Mouse (Mus musculus) limb, embryonic 15.5 days (tissue): ENCODE data around the gene Rabep2. TPM values are rescaled to one million over a fixed set of nuclear protein-coding genes. Genes with fewer than 3 reads are reported as not detected.
A peak's percentile ranks its signal among the peaks of the same experiment; 100 is the strongest.
"Not testable (repeated sequence)": the region's sequence is repeated elsewhere in the genome, so short reads cannot be mapped to it uniquely, and the experiment has no call there.

Experiments
- ATAC-seq: fragments of 200-750 bp; cut with Nextera tagmentation; 2 replicates; pipeline ENCODE4 v1.8.0; 2017; ENCODE audit warnings: low read depth, moderate TSS enrichment; ENCODE audit not compliant: insufficient number of reproducible peaks, low FRiP score, low TSS enrichment
- H3K27ac ChIP-seq: fragments of 300-500 bp; sonication (generic); 2 replicates; pipeline ENCODE4 v1.5.1; 2015; ENCODE audit warnings: moderate library complexity, mild to moderate bottlenecking, inconsistent platforms
- H3K27me3 ChIP-seq: fragments of 300-500 bp; sonication (generic); 2 replicates; pipeline ENCODE4 v1.6.1; 2015; ENCODE audit warnings: inconsistent platforms
- H3K36me3 ChIP-seq: fragments of 300-500 bp; sonication (generic); 2 replicates; pipeline ENCODE4 v1.6.1; 2015; ENCODE audit warnings: inconsistent platforms
- H3K4me1 ChIP-seq: fragments of 300-500 bp; sonication (generic); 2 replicates; pipeline ENCODE4 v1.6.1; 2015; ENCODE audit warnings: inconsistent platforms
- H3K4me2 ChIP-seq: fragments of 300-500 bp; sonication (generic); 2 replicates; pipeline ENCODE4 v1.6.1; 2015; ENCODE audit warnings: mild to moderate bottlenecking, inconsistent platforms
- H3K4me3 ChIP-seq: fragments of 300-500 bp; sonication (generic); 2 replicates; pipeline ENCODE4 v1.5.1; 2015; ENCODE audit warnings: mild to moderate bottlenecking, inconsistent platforms
- H3K9ac ChIP-seq: fragments of 300-500 bp; sonication (generic); 2 replicates; pipeline ENCODE4 v1.6.1; 2015; ENCODE audit warnings: inconsistent platforms
- H3K9me3 ChIP-seq: fragments of 300-500 bp; sonication (generic); 2 replicates; pipeline ENCODE4 v1.6.1; 2016; ENCODE audit warnings: inconsistent platforms
- WGBS: fragments of 180-500 bp; shearing (Covaris S2); methylation state at CpG from one replicate; pipeline ENCODE4 v1.1.7; 2015; 5-methylcytosine and 5-hydroxymethylcytosine counted together
- polyA plus RNA-seq: library from polyadenylated mRNA; unstranded; fragments of >200 nt; fragmentation: Nextera tagmentation; extraction: Ambion mirVana; gene quantifications from 2 replicates; pipeline ENCODE4 v1.2.1, GENCODE M21; 2015

Rabep2 gene
- polyA plus RNA-seq, 1 experiment from 2014 or later, result 39.3 TPM

DNA sequence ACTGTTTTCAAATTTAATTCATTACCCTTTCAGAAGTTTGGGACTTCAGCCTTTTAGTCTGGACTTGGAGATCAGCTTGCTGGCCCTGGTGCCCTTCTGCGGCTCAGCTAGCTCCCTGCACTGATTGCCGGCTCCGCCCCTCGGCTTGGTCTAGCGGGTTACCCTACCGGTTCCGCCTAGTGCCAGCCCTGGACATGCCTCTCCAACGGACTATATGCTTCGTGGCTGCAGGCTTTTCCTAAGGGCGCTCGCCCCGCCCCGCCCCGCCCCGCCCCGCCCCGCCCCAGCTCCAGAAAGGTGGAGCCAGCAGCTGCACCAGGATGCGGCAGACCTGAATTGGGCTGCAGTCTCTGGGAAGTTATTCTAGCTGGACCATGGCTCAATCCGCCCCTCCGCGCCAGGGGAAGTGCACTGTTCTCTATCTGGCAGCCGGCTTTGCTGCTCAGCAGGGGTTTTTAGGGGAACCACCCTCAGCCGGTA, 53.9 kb downstream of the Rabep2 start:
- H3K27me3 ChIP-seq, result no peaks in the 10 kb centered on the region
- H3K27ac ChIP-seq, result peak overlapping the region; percentile 85
- H3K9ac ChIP-seq, result 0 out of 2 replicates have a peak overlapping the region, but pooled peaks have one; percentile 28
- peak; percentile 82 for ATAC-seq
- no peaks in the 10 kb centered on the region for H3K36me3 ChIP-seq
- peak overlapping the region; percentile 38 for H3K4me3 ChIP-seq
- under 1% methylated on average over 23 of the region's 23 CpGs for WGBS
- no peaks in the 10 kb centered on the region for H3K9me3 ChIP-seq
- peaks cover 8% of the 10 kb centered on the region for H3K4me1 ChIP-seq
- peak overlapping the region; percentile 62 for H3K4me2 ChIP-seq

- no peaks in the 10 kb centered on the region for H3K9me3 ChIP-seq
- H3K4me1 ChIP-seq, result peaks cover 18% of the 10 kb centered on the region
- peaks cover 29% of the 10 kb centered on the region for H3K36me3 ChIP-seq
- no peaks in the 10 kb centered on the region for H3K27me3 ChIP-seq
- H3K4me2 ChIP-seq, result peak within 1 kb of the TSS; percentile 76
- peak within 1 kb of the TSS; percentile 75 for H3K9ac ChIP-seq
- peak; percentile 91 for ATAC-seq
- H3K4me3 ChIP-seq, result peak within 1 kb of the TSS; percentile 68
- H3K27ac ChIP-seq, result peak within 1 kb of the TSS; percentile 85
- under 1% methylated on average over 32 of the region's 32 CpGs for WGBS
Observed at GRCm38 (mm10) chr7:126487052-126487483, 58.5 kb downstream of the Rabep2 start, which contains the start of gene Tufm. Gene Tufm, plus strand, starts transcription at chr7:126487361.

- H3K4me1 ChIP-seq, result peaks cover 13% of the 10 kb centered on the region
- peak overlapping the region; percentile 75 for H3K9ac ChIP-seq
- peak overlapping the region; percentile 76 for H3K4me2 ChIP-seq
- WGBS, result 14% methylated on average over 24 of the region's 25 CpGs
- peak overlapping the region; percentile 68 for H3K4me3 ChIP-seq
- peak overlapping the region; percentile 85; the same call in 1 of the 2 replicates for H3K27ac ChIP-seq
- peaks cover 37% of the 10 kb centered on the region for H3K36me3 ChIP-seq
- ATAC-seq, H3K27me3 ChIP-seq, H3K9me3 ChIP-seq: not testable (repeated sequence)
Observed at GRCm38 (mm10) chr7:126487617-126488385, 59.2 kb downstream of the Rabep2 start.

- Histone ChIP-seq H3K9ac (no peak overlapping the region), H3K36me3 (peaks cover 69% of the 10 kb centered on the region), H3K4me1 (peaks cover 12% of the 10 kb centered on the region), H3K27me3 (no peaks in the 10 kb centered on the region), H3K4me2 (no peak overlapping the region), H3K4me3 (no peak overlapping the region), H3K27ac (no peak overlapping the region), H3K9me3 (no peaks in the 10 kb centered on the region)
- no peak for ATAC-seq
- WGBS, result 84% methylated on average over 1 of the region's 1 CpGs
Observed at GRCm38 (mm10) chr7:126491005-126491404, 62.4 kb downstream of the Rabep2 start.

- Histone ChIP-seq H3K4me1 (peaks cover 10% of the 10 kb centered on the region), H3K4me2 (no peak overlapping the region), H3K9me3 (no peaks in the 10 kb centered on the region), H3K4me3 (no peak overlapping the region), H3K27me3 (no peaks in the 10 kb centered on the region), H3K27ac (no peak overlapping the region; the same call in 1 of the 2 replicates), H3K36me3 (peaks cover 79% of the 10 kb centered on the region), H3K9ac (no peak overlapping the region)
- WGBS, result 62% methylated on average over 11 of the region's 11 CpGs
- no peak for ATAC-seq
Observed at GRCm38 (mm10) chr7:126491973-126492372, 63.4 kb downstream of the Rabep2 start.

- H3K9me3 ChIP-seq, result no peaks in the 10 kb centered on the region
- no peaks in the 10 kb centered on the region for H3K4me1 ChIP-seq
- no peak overlapping the region for H3K4me2 ChIP-seq
- no peak overlapping the region for H3K9ac ChIP-seq
- H3K36me3 ChIP-seq, result peaks cover 96% of the 10 kb centered on the region
- no peak for ATAC-seq
- no peaks in the 10 kb centered on the region for H3K27me3 ChIP-seq
- no peak overlapping the region for H3K27ac ChIP-seq
- no peak overlapping the region for H3K4me3 ChIP-seq
- 94% methylated on average over 6 of the region's 6 CpGs for WGBS
Observed at GRCm38 (mm10) chr7:126494120-126494519, 65.6 kb downstream of the Rabep2 start.

DNA sequence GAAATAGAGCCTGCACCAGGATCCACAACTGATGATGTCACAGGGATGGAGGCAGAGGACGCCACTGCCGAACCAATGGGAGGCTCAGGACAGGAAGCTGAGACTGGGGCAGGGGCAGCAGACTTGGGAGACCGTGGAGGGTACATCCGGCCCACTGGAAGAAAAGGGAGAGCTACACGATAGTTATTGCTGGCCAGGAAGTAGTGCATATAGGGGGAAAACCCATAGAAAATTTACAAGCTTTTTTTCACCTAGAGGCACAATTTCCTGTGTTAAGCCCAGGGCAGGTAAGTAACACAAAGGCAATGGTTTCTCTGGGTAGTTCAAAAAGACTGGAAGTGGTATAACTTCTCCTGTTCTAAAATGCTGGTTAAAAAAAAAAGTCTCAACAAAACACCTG, 67.9 kb downstream of the Rabep2 start:
- Histone ChIP-seq H3K4me3 (no peak overlapping the region), H3K27me3 (no peaks in the 10 kb centered on the region), H3K9me3 (no peaks in the 10 kb centered on the region), H3K9ac (no peak overlapping the region), H3K27ac (no peak overlapping the region), H3K36me3 (peaks cover 95% of the 10 kb centered on the region), H3K4me2 (no peak overlapping the region), H3K4me1 (peaks cover 7% of the 10 kb centered on the region)
- WGBS, result 76% methylated on average over 5 of the region's 5 CpGs
- no peak for ATAC-seq

- 93% methylated on average over 12 of the region's 12 CpGs for WGBS
- H3K4me1 ChIP-seq, result peaks cover 7% of the 10 kb centered on the region
- H3K9ac ChIP-seq, result no peak overlapping the region
- ATAC-seq, result no peak
- H3K27me3 ChIP-seq, result no peaks in the 10 kb centered on the region
- no peak overlapping the region for H3K4me2 ChIP-seq
- no peak overlapping the region for H3K27ac ChIP-seq
- no peaks in the 10 kb centered on the region for H3K9me3 ChIP-seq
- no peak overlapping the region for H3K4me3 ChIP-seq
- H3K36me3 ChIP-seq, result peaks cover 81% of the 10 kb centered on the region
Observed at GRCm38 (mm10) chr7:126497966-126498365, 69.4 kb downstream of the Rabep2 start.

Other genes starting within 250 kb of the Rabep2 start
- 34.3 and 43.7 TPM in 2 replicates for gene Xpo6, start 228.3 kb upstream of the Rabep2 start, polyA plus RNA-seq
- 23.0 and 29.0 TPM in 2 replicates for gene Sbk1, start 156.1 kb upstream of the Rabep2 start, polyA plus RNA-seq
- gene Lat, start 59.2 kb upstream of the Rabep2 start, polyA plus RNA-seq, result 1.8 and 3.4 TPM in 2 replicates
- gene Spns1, start 51.3 kb upstream of the Rabep2 start, polyA plus RNA-seq, result 55.2 and 57.9 TPM in 2 replicates
- gene Nfatc2ip, start 32.0 kb upstream of the Rabep2 start, polyA plus RNA-seq, result 2.0 and 2.2 TPM in 2 replicates
- gene Cd19, start 13.9 kb upstream of the Rabep2 start, polyA plus RNA-seq, result 0.13 and 0.48 TPM in 2 replicates
- 82.8 and 290 TPM in 2 replicates for gene Atp2a1, start 34.3 kb downstream of the Rabep2 start, polyA plus RNA-seq
- gene Sh2b1, start 46.7 kb downstream of the Rabep2 start, polyA plus RNA-seq, result 51.9 and 53.7 TPM in 2 replicates
- 120 and 130 TPM in 2 replicates for gene Tufm, start 58.6 kb downstream of the Rabep2 start, polyA plus RNA-seq
- 41.9 and 47.0 TPM in 2 replicates for gene Atxn2l, start 74.7 kb downstream of the Rabep2 start, polyA plus RNA-seq
- gene Eif3c, start 137.7 kb downstream of the Rabep2 start, polyA plus RNA-seq, result 173 and 191 TPM in 2 replicates
- 0.79 and 1.9 TPM in 2 replicates for gene Apobr, start 156.2 kb downstream of the Rabep2 start, polyA plus RNA-seq
- 32.7 and 37.7 TPM in 2 replicates for gene Cln3, start 157.1 kb downstream of the Rabep2 start, polyA plus RNA-seq
- gene Il27, start 166.2 kb downstream of the Rabep2 start, polyA plus RNA-seq, result not detected in 2 replicates
- gene Nupr1, start 202.1 kb downstream of the Rabep2 start, polyA plus RNA-seq, result 29.8 and 41.9 TPM in 2 replicates
- 43.4 and 43.9 TPM in 2 replicates for gene Sgf29, start 220.6 kb downstream of the Rabep2 start, polyA plus RNA-seq
- 12.2 and 17.5 TPM in 2 replicates for gene Sult1a1, start 247.7 kb downstream of the Rabep2 start, polyA plus RNA-seq